Mouse (Mus musculus) cerebellum, adult 8-10 months (tissue): ENCODE measurements at regions not wholly inside any gene's neighbourhood (a gene's known extent, or its start where the extent isn't known, plus 50 kb on each side); places are given as distances from the start of the nearest gene placed in this dataset.

Experiments
- DNase-seq: peaks from one replicate; pipeline ENCODE4 v3.0.0; 2022

GRCm38 (mm10) chr16:74739194-74740135 is 327.8 kb upstream of the Robo2 start:
- no peak for DNase-seq

DNA sequence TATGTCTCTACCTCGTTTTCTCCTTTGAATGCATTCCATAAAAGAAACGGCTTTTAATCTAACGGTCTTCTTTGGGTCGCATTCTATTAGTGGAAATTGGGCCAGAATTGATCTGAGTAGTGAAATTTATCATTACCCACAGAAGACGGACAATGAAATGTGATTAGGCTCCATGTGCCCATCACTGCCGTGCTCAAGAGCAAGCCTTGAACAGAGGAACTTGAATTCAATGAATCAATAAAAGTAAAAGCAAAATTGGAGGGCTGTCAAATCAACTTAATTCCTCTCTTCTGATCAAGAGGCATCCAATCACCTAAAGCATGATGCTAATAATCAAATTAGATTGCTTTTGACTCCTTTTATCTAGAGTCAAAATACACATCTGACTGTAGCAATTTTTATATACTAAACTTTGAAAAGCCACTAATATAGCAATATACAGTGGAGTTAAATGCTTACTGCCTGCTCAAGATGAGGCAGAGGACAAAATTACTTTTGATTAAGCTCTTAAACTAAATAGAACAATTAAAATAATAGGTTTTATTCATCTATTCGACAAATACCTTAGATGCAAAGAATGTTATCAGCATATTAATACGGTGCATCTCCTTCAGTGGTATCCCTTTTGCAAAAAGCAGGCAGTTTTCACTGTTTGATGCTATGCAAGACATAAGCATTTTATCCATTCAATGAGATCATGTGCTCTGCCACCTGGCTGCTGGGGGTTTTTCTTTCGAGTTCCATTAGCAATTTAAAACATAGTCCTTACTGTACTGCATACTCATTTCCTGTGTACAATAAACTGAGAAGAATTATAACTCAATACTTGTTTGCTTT is 321.5 kb upstream of the Robo2 start:
- DNase-seq, result no peak

- DNase-seq, result no peak
Observed at GRCm38 (mm10) chr16:74730169-74730794, 318.7 kb upstream of the Robo2 start.

DNA sequence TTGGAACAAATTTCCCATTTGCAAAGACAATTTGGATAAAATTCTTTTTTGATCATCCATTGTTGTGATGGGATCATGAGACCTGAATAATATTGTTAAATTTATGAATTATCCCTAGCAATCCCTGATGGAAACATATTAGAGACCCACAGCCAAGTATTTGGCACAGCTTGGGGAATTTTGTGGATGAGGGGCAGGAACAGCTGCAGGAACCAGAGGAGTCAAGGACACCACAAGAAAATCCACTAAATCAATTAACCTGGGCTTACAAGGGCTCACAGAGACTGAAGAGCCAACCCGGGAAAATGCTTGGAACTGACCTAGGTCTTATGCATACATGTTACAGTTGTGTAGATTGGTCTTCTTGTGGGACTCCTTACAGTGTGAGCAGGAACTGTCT is 311.6 kb upstream of the Robo2 start:
- DNase-seq, result no peak

DNA sequence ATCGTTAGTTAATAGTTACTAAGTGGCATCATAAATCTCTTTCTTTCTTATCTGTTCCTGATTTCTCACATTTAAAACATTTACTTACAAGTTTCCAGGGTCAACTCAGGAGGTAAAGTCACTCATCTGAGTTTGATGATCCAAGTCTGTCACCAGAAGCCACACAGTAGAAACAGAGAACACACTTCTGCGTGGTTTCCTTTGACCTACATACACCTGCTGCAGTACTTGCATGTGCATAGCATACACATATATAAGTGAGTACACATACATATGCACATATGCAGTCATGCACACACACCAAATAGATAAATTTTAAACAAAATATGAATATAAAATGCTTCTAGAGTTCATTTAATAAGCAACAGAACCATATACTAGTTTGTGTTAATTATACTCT is 306.5 kb upstream of the Robo2 start:
- no peak for DNase-seq

GRCm38 (mm10) chr16:74717622-74718021 is 306.0 kb upstream of the Robo2 start:
- DNase-seq, result no peak

DNA sequence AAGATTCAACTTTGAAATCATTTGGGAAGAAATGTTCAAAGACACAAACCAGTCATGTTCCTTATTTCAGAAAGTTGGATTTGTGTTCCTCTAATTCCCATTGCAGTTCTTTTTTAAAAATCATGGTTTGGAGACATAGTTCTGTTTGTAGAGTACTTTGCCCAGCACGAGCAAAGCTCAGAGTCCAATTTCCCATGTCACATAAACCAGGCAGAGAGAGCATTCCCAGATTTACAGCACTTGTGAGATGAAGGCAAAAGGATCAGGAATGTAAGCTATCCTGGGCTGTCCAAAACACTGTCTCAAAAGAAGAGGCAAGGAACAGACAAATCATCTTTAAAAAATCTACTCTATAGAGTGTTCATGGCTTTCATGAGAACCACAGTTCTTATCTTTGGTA is 303.3 kb upstream of the Robo2 start:
- DNase-seq, result no peak

- no peak for DNase-seq
Observed at GRCm38 (mm10) chr16:74712515-74712914, 300.9 kb upstream of the Robo2 start.

- DNase-seq, result no peak
Observed at GRCm38 (mm10) chr16:74702067-74702466, 290.4 kb upstream of the Robo2 start.

GRCm38 (mm10) chr16:74683371-74683770 is 271.7 kb upstream of the Robo2 start:
- no peak for DNase-seq

DNA sequence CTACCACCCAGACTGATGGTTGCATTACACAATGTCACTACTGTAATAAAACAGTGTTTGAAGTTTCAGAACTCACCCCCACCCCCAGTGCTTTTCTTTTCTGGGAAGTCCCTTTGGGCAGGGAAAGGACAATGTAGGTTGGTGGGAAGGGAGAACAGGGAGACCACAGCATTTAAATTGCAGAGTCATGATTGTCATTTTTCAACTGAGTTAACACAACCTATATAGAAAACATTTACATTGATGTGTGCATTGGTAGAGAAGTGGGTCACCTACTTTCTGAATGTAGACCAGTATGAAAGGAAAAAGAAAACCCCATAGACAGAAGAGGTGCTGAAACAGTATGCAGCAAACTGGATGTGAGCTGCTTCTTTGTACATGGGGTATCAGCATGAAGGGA is 264.0 kb upstream of the Robo2 start:
- no peak for DNase-seq

DNA sequence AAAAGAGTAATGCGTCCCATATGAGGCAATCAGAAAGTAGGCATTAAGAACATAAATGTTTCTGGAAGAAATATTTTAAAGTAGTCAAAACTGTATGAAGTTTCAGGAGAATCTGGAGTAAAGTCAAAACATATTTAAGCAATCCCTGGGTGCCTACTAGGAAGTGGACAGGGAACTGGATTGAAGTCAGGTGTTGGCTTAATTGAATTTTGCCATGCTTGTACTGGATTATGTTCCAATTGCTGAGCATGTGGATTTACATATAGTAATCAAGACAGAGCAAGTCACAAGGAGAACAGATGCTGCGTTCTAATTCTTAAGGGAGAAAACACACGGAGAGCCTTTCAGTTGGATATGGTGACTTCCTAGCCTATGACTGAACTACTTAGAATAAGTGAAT is 259.8 kb upstream of the Robo2 start:
- no peak for DNase-seq

DNA sequence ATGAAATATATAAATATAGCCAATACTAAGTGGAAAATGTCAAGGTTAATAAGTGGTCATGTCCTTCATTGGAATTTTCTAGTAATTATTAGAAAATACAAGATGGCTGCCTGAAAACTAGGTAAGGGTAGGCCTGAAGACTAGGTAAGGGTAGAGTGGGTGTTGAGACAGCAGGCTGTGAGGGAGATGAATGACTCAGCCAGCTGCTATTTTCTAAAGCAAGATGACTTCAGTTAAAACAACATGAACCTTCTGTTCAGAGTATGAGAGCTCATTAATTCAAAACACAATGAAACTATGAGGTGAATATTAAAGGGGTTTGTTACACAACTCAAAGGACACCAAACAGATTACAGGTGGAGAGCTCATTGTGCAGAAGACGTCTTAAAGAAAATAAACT is 252.7 kb upstream of the Robo2 start:
- DNase-seq, result no peak

GRCm38 (mm10) chr16:74651244-74651643 is 239.6 kb upstream of the Robo2 start:
- no peak for DNase-seq

DNA sequence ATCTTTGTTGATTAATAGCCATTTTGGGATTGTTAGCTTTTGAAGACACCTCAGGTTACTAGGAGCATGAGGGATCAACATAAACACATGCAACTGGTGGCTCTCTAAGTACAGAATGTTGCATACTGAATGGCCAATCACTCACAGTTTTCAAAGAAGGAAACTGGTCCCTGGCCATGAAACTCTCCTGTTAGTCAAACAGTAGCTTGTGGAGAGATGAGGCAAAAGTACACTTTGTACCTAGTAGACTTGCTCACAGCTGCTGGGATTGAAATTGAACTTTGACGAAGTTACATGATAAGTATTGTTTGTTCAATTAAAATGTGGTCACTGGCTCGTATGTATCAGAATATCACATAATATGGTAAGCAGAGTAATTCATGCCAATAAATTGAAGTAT is 237.6 kb upstream of the Robo2 start:
- DNase-seq, result no peak

- no peak for DNase-seq
Observed at GRCm38 (mm10) chr16:74648384-74648783, 236.8 kb upstream of the Robo2 start.

DNA sequence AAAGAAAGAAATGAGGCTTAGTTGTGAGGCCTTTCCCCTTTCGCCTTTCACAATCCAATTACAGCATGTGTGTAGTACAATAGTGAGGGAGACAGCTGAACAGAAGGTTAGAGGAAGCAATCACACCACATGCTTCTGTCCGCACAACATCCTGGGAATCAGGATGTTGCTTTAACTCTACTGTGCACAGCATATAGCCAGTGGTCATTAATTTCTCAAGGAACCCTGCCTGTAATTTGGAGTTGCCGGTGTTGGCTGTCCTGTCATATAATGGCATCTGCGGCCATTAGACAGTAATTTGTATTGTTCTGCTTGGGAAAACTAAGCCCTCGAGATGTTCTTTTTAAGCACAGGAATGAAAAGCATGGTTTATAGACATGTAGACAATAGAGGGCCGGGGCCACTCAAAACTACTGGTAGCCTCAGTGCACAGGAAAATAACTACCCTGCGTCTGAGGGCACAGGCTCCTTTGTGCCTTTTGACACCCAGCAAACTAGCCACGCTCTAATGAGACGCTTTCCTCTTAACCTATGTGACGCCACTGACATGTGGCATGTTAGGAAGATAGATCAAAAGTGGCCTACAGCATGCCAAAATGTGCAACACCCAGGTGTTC is 233.2 kb upstream of the Robo2 start:
- no peak for DNase-seq

DNA sequence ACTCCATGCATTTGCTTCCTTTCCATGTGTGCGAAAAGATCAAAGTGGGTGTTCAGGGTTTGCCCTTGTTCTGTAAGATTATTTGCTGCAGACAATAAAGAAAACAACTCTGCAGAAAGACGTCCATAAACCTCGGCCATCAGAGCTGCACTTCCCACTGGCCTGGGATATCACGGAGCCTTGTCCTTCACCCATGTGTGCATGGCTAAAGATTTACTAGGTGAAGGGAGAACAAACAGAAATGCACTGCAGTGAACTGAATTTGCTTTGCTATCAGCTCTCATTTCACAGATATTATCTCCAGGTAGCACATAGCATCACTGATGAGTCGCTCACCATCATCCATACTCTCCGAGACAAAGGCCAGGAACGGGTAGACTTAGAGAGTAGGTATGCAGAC is 228.2 kb upstream of the Robo2 start:
- DNase-seq, result no peak

GRCm38 (mm10) chr16:74637638-74638037 is 226.0 kb upstream of the Robo2 start:
- no peak for DNase-seq

DNA sequence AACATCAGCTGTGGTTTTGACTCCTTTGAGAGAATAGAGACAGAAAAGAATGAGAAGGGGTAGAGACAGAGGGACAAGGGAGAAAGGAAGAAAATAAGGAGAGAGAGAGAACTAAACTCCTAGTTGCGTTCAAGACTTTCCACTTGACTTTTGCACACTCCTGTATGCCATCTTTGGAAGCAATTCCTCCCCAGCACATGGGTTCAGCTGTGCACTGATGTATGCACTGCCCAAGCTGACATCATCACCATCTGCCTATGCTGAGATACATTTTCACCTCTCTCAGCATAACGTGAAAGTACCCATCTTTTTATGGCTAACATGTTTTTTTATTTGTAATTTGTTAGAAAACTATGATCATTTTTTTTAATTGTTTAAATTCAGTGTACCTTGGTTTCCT is 214.2 kb upstream of the Robo2 start:
- no peak for DNase-seq

DNA sequence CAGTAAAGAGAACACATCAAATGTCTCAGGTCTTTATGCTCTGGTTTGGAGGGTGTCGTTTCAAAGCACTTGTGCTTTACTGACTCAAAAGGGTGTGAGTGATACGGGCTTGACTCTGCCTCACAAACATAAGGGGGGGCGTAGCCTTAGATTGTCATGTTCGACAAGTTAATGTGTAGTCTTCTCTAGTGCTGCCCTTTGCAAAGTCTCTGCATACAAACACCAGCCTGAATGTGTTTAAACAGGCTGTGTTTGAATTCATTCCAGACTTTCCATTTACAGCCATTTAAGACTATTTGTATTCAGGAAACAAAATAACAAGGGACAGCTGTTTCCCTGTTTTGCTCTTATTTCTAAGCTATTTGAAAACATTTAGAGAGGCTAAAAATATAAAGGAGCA is 200.4 kb upstream of the Robo2 start:
- no peak for DNase-seq

GRCm38 (mm10) chr16:74609564-74609963 is 197.9 kb upstream of the Robo2 start:
- DNase-seq, result no peak

DNA sequence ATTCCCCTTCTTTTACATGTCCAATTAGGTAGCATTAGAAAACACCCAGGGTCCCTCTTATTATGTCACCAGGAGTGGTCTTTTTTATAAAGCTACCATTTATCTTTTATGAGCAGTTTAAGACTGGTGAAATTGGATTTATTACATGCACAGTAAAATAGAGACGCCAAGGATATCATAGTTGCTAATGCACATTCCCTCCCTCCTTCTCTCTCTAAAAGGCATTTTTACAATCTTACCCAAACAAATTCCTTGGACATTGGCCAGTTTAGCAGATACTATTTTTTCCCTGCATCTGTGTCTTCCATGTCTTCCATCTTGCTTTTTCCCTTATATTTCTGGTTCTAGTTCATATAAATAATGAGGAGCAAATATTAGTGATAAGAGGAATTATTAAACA is 186.7 kb upstream of the Robo2 start:
- DNase-seq, result no peak
